Mouse (Mus musculus): ENCODE results near the gene Snap91.

Gene Snap91

DNA sequence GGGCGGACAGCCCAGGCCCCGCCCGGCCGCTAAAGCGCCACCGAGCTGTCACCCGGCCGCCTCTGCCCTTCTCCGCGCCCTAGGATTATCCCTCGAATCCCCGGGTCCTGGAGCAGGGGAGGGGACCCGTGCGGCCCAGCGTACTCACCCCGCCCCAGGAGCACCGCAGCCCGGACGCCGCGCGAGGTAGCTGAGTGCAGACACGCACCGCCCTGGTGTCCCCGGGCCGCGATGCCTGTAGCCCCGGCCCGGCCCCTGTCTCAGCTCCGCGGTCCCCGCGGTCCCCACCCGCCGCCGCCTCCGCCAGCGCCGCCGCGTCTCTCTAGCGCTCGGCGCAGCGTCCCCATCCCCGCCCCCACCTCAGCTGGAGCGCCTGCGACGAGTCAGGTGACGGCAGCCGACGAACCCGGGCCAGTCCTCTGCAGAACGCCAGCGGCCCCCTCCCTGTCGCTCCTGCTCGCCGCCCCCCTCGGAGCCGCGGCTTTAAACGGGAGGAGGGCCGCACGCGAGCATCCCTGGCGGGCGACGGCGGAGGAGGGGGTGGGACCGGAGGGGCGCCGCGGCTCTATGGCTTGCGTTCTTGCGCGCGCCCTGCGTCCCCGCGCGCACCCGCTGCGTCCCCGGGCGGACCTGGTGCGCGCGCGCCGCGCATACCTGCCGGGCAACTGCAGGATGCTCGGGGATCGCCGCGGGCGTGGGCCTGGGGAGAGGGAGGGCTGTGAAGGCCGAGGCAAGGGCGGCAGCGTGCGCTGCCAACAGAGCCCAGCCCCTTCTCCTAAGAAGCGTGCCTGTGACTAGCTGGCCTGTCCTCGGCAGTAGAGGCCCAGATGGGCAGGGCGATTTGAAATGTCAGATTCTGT lies at the start of gene Snap91:
Gene Snap91, minus strand, starts transcription at position 542 of the 860 bp plus-strand sequence.
- DNase-seq (ENCODE audit: low read depth): no peak

DNA sequence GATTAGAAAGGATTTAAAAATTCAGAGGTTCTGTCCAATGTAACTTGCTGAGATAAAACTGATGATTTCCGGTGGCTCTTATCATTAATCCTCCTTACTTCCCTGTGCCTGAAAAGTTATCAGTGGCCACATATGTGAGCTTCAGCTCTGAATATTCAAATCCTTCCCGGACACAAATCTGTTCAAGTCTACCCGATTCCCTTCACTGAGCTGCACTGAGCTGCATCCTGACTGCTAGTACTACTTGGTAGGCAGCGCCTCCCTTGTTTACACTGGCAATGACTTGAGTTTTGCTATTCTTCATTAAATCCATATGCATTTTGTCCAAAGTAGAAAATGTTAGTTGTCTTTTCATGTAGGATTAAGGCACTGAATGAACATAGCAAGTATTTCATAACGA lies 46.1 kb upstream of the Snap91 start:
- no peak for DNase-seq (ENCODE audit: low read depth)

DNA sequence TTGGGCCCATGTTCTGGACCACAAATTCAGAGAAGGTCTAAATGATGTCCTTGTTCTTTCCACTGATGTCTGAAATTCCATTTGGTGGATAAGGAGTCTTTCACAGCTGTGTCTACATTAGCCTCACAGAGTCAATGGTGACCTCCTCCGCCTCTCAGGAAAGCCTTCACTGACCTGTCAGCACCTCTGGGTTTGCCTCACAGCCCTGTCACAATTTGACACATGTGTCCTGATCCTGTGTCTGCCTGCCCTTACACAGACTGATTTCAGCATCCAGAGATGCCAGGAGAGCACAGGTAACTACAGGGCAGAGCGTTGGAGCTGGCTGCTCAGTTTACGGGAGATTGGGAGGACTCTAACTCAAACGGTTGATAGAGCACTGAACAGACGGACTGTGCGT lies 45.2 kb upstream of the Snap91 start:
- no peak for DNase-seq (ENCODE audit: low read depth)

DNA sequence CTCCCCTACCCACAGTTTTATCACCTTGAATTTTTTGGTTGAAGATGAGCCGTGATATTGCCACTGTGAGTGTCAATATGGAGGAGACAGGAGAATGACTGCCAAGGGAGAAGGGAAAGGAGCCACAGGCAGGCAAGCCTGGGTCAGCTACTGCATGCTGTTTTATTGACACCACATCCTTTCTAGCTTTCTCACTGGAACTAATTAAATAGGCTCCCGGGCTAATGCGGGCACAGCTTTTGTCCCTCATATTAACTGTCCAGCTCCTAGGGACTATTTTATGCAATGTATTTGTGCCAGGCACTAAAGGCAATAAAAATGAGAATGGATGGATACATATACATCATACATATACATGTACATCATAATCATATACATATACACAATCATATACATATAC lies 42.0 kb upstream of the Snap91 start:
- DNase-seq (ENCODE audit: low read depth): no peak

DNA sequence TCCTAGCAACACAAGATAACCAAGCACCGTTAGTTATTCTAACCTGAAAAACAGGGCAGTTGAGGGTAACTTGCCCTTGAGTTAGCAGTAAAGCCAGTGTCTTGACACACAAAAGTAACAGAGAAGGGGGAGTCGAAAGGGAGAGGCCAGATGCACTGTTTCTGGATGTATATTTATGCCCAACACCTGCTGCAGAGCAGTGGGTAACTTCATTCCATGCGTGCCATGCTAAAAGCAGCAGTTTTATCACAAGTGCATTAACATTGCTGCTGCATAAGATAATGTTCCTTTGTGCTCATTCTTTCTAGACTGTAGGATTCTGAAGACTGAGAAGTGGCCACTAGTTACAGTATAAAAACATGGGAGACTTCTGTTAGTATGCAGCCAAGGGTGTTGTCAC lies 36.1 kb upstream of the Snap91 start:
- no peak for DNase-seq (ENCODE audit: low read depth)

DNA sequence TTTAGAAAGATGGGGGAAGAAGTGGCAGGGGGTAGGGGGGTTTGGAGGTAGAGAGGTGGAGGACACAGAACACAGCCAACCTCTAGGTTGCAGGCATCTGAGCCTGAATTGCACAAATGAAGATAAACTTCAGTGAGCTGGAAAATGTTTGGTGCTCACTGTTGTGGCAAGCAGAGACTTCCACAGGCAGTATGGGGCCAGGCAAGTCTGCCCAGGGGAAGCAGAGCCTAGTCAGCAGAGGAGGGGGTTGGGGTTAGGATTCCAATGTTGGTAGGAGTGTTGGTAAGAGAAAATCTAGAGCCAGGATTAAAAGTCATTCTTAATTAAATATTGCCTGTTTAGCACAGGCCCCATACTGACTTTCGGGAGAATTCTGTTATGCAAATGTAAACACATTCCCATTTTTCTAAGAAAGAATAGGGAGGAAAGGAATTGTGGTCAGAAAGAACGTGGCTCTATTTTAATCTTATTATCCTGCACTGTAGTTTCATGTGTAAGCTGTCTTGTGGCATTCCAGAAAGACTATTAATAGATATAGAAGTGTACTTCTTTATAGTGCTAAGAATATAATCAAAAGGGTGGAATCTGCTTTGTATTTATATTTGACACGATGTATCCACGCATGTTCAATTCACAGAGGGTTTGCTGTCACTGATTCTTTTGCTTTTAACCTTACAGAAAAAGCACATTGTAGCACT lies 19.2 kb upstream of the Snap91 start:
- DNase-seq (ENCODE audit: low read depth): no peak

DNA sequence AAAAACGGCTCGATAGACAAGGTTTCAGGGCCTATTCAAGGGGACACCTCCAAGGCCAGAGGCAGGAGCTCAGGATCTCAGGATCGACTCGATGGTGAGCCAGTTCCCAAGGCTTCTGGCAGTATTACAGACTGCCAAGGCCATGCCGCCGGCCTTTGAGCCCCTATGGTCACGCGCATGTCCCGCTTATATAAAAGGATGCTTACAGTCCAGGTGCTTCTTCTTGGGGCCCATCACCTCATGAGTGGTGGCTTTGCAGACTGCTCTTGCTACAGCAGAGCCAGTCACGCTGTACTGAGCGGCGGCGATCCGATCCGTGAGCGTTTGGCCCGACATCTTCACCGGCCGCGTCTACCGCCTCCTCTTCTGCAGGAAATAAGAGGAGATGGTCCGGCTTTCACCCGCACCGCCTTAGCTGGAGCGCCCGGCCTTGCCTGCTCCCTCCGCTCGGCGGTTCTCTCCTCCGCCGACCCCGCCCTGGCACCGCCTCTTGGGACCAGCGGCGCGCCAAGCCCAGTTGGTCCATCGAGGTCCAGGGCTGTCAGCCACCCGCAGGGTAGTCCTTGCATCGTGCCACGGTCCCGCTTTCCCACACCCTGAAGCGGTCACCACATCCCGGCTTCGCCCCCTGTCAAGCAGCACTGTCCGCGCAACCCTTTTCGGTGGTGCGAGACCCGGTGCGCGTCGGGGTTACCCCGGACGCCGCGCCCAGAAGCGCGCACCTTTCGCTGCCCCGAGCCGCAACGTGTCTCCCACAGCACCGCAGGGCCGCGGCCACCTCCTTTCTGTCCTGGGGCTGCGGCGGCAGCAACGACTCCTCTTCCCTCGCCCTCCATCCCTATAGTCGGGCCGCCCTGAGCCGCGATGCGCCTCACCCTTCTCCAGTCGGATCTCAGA lies 990 bp downstream of the Snap91 start:
- no peak for DNase-seq (ENCODE audit: low read depth)

DNA sequence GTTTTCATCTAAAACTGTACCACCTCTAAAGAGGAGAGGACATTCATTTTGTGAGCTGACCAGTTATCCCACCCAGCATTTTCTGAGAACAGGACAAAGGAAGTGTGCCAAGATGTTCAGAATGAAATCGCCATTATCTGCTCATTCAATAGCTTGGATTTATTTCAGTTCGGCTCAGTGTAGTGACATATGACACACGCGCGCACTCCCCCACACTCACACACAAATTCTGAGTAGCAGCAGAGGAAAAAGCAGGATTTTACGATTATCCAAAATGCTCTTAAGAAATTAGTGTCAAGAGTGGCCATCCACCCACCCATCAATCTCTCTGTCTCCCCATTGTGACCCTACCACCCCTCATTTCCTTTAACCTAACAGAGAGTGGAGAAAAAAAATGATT lies 1.7 kb downstream of the Snap91 start:
- DNase-seq (ENCODE audit: low read depth): no peak

DNA sequence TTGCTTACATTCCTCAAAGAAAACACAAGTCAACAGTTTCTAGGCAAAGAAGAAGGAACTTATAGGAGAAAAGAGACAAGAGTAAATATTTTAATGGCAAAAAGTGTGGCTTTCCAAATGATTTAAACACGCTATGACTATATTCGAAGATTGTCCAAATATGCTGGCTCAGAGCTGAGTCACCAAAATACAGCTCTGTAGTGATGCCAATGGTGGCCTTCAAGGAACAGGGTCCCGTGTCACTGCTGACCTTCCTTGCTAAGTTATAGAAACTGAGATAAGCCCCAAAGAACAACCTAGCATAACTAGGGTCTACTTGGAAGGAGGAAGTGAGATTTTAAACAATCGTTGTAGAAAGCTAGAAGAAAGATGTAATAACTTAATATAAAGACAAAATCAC lies 6.8 kb downstream of the Snap91 start:
- no peak for DNase-seq (ENCODE audit: low read depth)

DNA sequence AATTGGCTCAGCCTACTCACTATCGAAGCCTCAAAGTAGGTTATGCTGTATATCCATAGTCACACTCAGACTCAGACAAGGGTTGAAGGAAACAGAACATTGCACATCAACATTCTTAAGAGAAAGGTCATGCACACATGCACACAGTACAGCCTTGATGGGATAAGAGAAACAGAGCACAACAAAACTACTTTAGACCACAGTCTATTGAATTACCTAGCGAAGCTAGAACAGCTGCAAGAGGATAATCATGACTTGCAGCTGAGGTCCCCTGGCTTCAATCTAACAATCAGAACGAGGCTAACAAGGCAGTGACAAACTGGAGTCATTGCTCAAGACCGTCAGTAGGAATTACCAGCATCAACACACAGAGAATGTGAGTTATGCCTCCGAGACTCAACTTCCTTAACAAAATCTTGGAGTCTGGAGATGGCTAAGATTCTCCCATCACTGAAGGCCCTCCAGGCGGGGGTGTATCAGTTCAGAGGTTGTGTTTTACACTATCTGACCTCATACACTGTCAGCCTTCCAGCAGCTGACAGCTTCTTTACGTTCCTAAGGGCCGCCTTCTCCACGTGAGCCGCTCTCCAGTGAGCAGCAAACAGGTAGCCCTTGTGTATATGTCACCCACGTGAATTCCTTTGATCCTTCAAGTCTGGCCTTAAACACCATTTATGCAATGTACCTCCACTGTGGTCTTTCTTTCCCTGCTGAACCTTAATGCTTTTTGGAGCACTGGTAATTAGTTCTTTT lies 10.7 kb downstream of the Snap91 start:
- no peak for DNase-seq (ENCODE audit: low read depth)

DNA sequence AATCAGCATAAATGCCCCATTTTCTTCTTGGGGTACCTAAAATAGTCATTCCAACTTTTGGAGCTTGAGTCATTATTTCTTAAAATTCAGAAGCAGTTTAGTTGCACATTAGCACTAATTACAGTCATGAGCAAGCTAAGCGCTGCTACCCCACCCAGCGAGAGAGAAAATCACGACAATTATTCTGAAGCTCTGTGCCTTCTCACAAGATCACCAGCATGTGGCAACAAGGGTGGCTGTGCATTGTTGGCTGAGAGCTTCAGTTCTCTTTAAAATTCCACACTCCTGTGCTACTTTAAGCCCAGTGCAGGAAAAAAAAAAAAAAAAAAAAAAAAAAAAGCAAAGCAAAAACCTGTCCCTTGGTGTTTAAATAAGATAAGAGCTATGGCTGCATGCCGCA lies 22.4 kb downstream of the Snap91 start:
- DNase-seq (ENCODE audit: low read depth): no peak

DNA sequence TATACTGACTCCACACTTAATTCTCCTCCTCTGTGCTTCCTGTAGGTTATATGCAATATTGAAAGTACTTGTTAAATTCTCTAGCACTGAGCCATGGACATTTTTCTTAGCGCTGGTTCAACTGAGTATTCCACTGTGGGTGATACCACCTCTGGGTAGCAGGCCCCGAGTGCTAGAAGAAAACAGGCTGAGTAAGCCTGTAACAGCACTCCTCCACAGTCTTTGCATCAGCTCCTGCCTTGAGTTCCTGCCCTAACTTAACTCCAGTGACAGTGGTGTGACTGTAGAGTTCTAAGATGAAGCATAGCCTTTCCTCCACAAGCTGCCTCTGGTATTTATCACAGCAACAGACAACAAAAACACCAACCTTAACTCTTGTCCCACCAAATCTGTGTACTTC lies 22.8 kb downstream of the Snap91 start:
- DNase-seq (ENCODE audit: low read depth): no peak

DNA sequence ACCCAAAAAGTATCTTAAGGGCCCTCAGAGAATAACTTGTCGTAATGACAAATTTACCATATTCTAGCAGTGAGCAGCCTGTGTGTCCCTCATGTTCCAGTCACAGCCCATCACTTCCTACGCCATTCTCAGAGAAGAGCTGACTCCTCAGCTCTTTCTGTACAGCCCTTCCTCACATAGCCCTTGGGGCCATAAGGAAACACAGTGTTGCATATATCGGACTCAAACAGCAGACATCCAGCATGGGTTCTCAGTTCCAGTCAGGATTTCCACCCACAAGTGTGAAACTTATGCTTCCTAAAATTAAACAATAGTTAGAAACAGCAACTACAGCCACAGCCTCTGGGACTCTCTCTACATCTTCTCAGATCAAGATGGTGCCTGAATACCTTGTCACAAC lies 27.6 kb downstream of the Snap91 start:
- DNase-seq (ENCODE audit: low read depth): no peak

DNA sequence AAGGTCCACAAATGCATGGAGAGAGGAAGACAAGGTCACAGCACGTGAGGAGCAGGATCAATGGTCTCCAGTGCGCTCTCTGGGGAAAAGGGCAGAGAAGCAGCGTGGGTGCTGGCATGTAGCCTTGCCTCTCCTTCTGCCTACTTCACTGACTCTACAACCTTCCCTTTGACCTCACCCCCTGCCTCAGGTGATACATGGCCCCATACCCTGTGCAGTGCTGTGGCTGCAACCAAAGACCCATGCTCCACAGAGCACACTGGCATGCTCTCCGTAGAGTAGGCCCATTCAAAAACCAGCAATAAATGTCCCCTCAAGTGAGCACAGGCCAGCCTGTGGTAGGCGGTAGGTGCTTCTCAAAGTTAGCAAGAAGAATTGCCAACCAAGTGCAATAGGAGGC lies 28.8 kb downstream of the Snap91 start:
- no peak for DNase-seq (ENCODE audit: low read depth)

DNA sequence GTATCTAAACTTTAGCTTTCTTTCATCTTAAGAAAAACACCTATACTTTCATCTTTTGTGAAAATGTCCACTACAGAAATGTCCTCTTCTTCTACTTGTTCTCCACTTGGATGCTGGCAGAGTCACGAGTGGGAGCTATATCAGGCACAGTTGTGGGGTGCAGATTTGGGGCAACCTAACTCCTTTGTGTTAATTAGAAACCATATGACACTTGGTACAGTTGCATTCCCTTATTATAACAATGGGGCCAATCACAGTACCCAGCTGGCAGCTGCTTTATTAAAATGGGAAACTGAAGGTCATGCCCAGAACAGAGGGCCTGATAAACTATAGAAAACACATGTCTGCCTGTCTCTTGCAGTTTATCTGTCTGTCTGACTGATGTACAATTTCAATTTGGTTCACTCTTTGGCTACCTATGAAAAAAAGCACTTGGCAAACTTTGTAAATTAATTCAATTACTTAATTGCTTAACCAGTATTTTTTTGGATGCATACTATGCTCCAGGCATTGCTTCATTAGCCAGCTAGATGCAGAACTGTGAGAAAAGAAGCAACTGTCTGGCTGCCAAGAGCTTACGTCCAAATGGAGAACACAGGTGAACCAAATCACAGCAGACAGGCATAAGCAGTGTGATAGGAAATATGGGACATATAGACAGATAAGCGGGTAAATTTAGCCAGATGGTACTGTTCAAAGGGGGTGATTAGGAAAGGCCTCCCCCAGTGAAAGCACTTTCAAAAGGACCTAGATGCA lies 29.8 kb downstream of the Snap91 start:
- no peak for DNase-seq (ENCODE audit: low read depth)

DNA sequence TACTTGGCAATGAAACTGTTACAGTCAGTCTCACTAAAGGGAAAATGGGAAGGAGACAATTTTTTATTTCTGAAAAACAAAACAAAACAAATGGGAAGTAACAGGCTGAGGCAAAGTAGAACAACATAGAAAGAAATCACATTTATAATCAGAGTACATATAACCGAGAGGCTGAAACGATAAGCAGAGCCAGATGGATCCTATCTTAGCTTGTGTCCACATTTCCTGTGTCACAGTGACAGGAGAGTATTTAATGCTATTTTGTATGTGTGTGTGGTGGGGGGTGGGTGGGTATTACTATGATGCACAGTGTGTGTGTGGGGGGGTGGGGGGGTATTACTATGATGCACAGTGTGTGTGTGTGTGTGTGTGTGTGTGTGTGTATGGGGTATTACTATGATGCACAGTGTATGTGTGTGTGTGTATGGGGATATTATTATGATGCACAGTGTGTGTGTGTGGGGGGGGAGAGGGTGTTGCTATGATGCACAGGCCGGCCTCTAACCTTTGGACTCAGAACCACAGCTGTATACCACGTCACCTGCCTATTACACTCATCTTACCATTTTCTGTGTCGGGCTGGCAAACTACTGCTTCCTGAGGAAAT lies 36.6 kb downstream of the Snap91 start:
- no peak for DNase-seq (ENCODE audit: low read depth)

DNA sequence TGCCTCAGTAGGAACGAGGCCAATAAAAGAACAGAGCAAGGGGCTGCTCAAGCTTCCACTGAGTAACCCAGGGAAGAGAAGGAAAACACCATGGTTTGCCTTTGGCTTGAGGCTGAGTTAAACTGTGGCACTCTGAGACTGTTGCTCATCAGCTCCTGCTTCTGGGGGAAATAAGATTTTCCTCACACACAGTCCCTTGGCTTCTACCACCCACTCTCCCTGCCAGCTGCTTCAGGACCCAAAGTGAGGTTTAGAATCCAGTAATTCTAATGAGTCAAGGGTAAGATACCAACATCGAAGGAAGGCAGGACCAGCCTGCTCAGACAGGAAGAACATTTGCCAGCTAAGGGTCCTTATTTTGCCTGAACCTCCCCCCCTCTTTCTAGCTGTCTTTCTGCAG lies 50.7 kb downstream of the Snap91 start:
- DNase-seq (ENCODE audit: low read depth): no peak

DNA sequence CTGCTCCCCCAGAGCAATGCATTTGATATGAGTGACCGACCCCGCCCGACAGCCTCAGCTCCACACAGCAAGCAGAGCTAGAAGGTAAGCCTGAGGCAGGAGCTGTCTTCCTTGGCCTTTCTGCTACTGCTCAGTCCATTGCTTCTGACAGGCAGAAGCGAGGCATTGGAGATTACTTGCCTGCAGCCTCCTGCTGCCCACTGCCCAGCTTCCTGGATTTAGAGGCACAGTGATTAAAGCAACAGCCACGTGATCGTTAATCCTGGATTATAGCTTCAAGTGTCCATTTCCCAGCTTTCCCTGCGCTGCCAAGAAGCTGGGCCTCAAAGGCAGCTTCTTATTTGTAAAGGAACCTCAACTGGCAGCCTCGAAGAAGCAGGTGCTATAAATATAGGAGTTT lies 51.4 kb downstream of the Snap91 start:
- DNase-seq (ENCODE audit: low read depth): no peak

DNA sequence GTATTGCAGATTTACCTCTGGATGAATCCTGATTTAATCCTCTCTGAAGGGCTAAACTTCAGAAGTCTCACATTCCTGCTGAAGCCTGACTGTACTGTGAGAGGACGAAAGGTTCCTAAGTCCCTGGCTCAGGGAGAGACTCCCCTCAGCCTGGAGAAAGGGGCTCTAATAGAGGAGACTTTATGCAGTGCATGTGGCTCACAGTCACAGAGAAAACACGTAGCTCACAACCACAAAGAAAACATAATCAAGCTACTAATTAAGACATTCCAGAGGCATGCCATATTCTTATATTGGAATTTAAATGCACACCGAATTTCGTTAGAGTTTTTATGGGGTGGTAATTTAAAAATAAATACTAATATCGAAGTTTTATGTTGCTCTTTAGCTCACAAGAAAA lies 61.1 kb downstream of the Snap91 start:
- no peak for DNase-seq (ENCODE audit: low read depth)

DNA sequence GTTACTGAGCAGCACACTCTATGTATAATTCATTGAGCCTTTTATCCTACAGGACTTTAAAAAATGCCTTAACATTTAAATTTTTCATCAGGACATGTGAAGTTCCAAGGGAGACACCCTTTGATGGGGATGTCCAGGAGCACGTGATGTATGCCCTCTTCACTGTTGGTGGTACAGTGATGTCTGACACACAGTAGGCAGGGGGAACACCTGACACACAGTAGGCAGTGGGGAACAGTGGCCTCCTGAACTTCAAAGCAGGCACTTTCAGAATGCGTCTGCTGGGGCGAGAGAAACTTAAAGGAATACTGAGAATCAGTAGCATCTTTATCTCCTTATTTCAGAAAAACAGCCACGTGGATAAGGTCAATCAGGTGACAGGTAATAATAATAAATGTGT lies 62.8 kb downstream of the Snap91 start:
- DNase-seq (ENCODE audit: low read depth): no peak

DNA sequence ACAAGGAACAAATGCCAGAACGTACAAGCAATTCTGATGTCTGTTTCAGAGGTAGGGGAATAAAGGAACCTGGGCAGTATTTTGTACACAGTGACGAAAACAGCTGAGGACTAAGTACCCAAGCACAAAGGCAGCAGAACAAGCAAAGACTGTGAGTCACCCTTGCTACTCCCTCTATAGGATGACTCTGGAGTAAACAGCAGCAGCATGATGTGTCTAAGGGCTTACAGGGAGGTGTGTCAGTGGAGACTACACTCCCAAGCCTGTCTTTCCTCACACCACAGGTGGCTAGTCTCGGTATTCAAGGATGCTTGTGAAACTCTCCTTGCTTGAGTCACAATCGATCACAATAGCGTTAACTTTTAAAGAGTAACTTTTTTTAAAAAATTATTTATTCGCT lies 66.1 kb downstream of the Snap91 start:
- no peak for DNase-seq (ENCODE audit: low read depth)

Measured in c-Kit-positive CD71-negative TER-119-negative erythroid progenitor cells, embryonic 14.5 days (primary cell).